Mouse (Mus musculus): ENCODE results near the gene Pnpla7.

DNA sequence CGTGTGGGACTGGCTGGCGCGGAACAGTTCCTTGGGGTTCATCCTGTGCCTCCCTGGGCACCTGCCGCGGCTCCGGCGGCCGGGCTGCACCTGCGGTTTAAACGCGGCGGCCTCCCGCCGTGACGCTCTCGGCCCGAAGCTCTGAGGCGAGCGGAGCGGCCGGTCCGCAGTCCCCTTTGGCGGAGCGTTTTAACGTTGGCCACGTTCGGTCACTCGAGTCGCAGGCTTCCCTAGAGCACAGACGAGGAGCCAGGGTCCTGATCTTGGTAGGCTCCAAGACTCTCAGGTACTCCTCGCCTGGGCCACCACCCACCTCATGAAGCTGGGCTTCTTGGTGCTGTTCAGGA, 25.7 kb upstream of the Pnpla7 start:
- TF ChIP-seq POLR2A (IDR thresholded peaks at IDR 0.05; ENCODE audit: extremely low read depth, insufficient read depth, low read length) (no peak), CTCF (IDR thresholded peaks at IDR 0.05; ENCODE audit: low read depth, low read length) (no peak)

Data from liver, adult 2 months (tissue).